Mouse (Mus musculus) bone marrow, adult 2 months (tissue): ENCODE measurements around the gene Ninj2. TPM values are rescaled to one million over a fixed set of nuclear protein-coding genes. Genes with fewer than 3 reads are reported as not detected.

Source experiments
- H3K27ac ChIP-seq: fragments of 200-500 bp; 2 replicates; pipeline ENCODE4 v1.5.1; 2012; ENCODE audit warnings: low read depth, mild to moderate bottlenecking, control low read depth, inconsistent platforms, low read length; ENCODE audit not compliant: control insufficient read depth, poor library complexity, insufficient read depth
- H3K4me1 ChIP-seq: fragments of 200-500 bp; 2 replicates; pipeline ENCODE4 v1.6.1; 2011; ENCODE audit warnings: low read length; ENCODE audit not compliant: control insufficient read depth, insufficient read depth
- H3K4me3 ChIP-seq: fragments of 200-500 bp; replicated peaks from 2 replicates; pipeline ENCODE3; 2011; ENCODE audit warnings: mild to moderate bottlenecking, low read depth, low read length, control low read depth; ENCODE audit not compliant: control insufficient read depth
- CTCF ChIP-seq: fragments of 200-500 bp; IDR thresholded peaks from 2 replicates; pipeline ENCODE4 v1.5.1; 2011; ENCODE audit warnings: low read length, control low read depth; ENCODE audit not compliant: control insufficient read depth, insufficient read depth
- POLR2A ChIP-seq: fragments of 200-500 bp; IDR thresholded peaks from 2 replicates; pipeline ENCODE4 v1.6.1; 2011; ENCODE audit warnings: low read depth, mild to moderate bottlenecking, control low read depth, low read length, borderline replicate concordance; ENCODE audit not compliant: control insufficient read depth
- WGBS: fragments of 180-500 bp; shearing (Covaris S2); methylation state at CpG from one replicate; pipeline ENCODE4 v1.1.7; 2018; 5-methylcytosine and 5-hydroxymethylcytosine counted together
- polyA plus RNA-seq: library from polyadenylated mRNA; stranded (reverse); fragments of >200 nt; gene quantifications from 2 replicates; pipeline ENCODE4 v1.2.4, GENCODE M21; 2011; ENCODE audit warnings: low replicate concordance; ENCODE audit not compliant: missing spikeins, insufficient read depth, insufficient read length

The Ninj2 gene
- polyA plus RNA-seq, 1 experiment, result not detected

GRCm38 (mm10) chr6:120101221-120101620 is 8.1 kb downstream of the Ninj2 start:
- TF ChIP-seq POLR2A, result no peak
- TF ChIP-seq CTCF, result no peak
- 81% methylated on average over 12 of the region's 12 CpGs for WGBS
- Histone ChIP-seq H3K4me3 (no peak overlapping the region), H3K4me1 (peaks cover 3% of the 10 kb centered on the region; the same call in 1 of the 2 replicates), H3K27ac (no peak overlapping the region)

- TF ChIP-seq POLR2A (no peak), CTCF (no peak)
- Histone ChIP-seq H3K4me3 (no peak overlapping the region), H3K27ac (no peak overlapping the region), H3K4me1 (peaks cover 1% of the 10 kb centered on the region; the same call in 1 of the 2 replicates)
- WGBS, result 24% methylated on average over 6 of the region's 6 CpGs
Measured at GRCm38 (mm10) chr6:120101996-120102395, 8.8 kb downstream of the Ninj2 start.

- TF ChIP-seq CTCF, result no peak
- TF ChIP-seq POLR2A, result no peak
- H3K4me3 ChIP-seq, result no peak overlapping the region
- H3K4me1 ChIP-seq, result peaks cover 1% of the 10 kb centered on the region; the same call in 1 of the 2 replicates
- H3K27ac ChIP-seq, result no peak overlapping the region
- 0% methylated on average over 1 of the region's 1 CpGs for WGBS
Measured at GRCm38 (mm10) chr6:120103104-120103503, 10.0 kb downstream of the Ninj2 start.

GRCm38 (mm10) chr6:120105055-120105454 is 11.9 kb downstream of the Ninj2 start:
- TF ChIP-seq CTCF (no peak), POLR2A (no peak)
- H3K4me1 ChIP-seq, result peaks cover 1% of the 10 kb centered on the region; the same call in 1 of the 2 replicates
- no peak overlapping the region for H3K4me3 ChIP-seq
- H3K27ac ChIP-seq, result no peak overlapping the region

- no peak overlapping the region for H3K27ac ChIP-seq
- TF ChIP-seq CTCF, result no peak
- no peak for TF ChIP-seq POLR2A
- H3K4me1 ChIP-seq, result peaks cover 1% of the 10 kb centered on the region; the same call in 1 of the 2 replicates
- no peak overlapping the region for H3K4me3 ChIP-seq
- WGBS, result 61% methylated on average over 5 of the region's 5 CpGs
Measured at GRCm38 (mm10) chr6:120107586-120107985, 14.4 kb downstream of the Ninj2 start.

- H3K4me3 ChIP-seq, result no peak overlapping the region
- no peak for TF ChIP-seq CTCF
- TF ChIP-seq POLR2A, result no peak
- no peak overlapping the region for H3K27ac ChIP-seq
- H3K4me1 ChIP-seq, result peaks cover 1% of the 10 kb centered on the region; the same call in 1 of the 2 replicates
- 82% methylated on average over 6 of the region's 6 CpGs for WGBS
Measured at GRCm38 (mm10) chr6:120108061-120108460, 14.9 kb downstream of the Ninj2 start.

GRCm38 (mm10) chr6:120109173-120109572 is 16.0 kb downstream of the Ninj2 start:
- Histone ChIP-seq H3K4me3 (no peak overlapping the region), H3K27ac (no peak overlapping the region), H3K4me1 (no peaks in the 10 kb centered on the region; the same call in 1 of the 2 replicates)
- no peak for TF ChIP-seq CTCF
- TF ChIP-seq POLR2A, result no peak
- WGBS, result 60% methylated on average over 7 of the region's 7 CpGs

GRCm38 (mm10) chr6:120109932-120110331 is 16.8 kb downstream of the Ninj2 start:
- Histone ChIP-seq H3K27ac (no peak overlapping the region), H3K4me1 (no peaks in the 10 kb centered on the region; the same call in 1 of the 2 replicates), H3K4me3 (no peak overlapping the region)
- TF ChIP-seq CTCF, result no peak
- no peak for TF ChIP-seq POLR2A
- WGBS, result 48% methylated on average over 5 of the region's 5 CpGs
